Mouse (Mus musculus): ENCODE data around the gene Msh6. TPM values are rescaled to one million over a fixed set of nuclear protein-coding genes. Genes with fewer than 3 reads are reported as not detected.
"Not testable (repeated sequence)": the region's sequence is repeated elsewhere in the genome, so short reads cannot be mapped to it uniquely, and the experiment has no call there.

The Msh6 gene
- polyA plus RNA-seq, 1 experiment from 2014 or later = 30.2 TPM

DNA sequence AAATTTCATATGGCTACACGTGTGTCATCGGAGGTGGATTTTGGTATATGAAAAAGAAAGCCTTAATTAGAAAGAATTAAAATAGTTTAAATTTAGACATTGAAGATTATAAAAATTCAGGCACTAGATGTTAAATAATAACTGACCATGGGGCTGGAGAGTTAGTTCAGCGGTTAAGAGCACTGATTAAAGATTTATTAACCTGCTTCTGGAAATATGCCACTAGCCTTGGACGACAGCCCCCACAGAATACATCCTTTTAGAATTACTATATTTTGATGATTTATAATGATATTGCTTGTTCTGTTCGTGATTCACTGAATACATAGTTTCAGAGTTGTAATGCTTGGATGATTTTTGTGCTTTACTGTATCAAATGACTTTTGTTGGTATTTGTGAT is 14.9 kb upstream of the Msh6 start:
- not testable (repeated sequence) for H3K4me1 ChIP-seq (ENCODE audit: control insufficient read depth, insufficient read depth, low read length); H3K4me2 ChIP-seq (ENCODE audit: low read depth, low read length); H3K4me3 ChIP-seq (ENCODE audit: low read length); ATAC-seq; H3K27ac ChIP-seq (ENCODE audit: low read length); H3K9ac ChIP-seq (ENCODE audit: low read depth, low read length); H3K9me3 ChIP-seq (ENCODE audit: control insufficient read depth, low read length); H3K27me3 ChIP-seq (replicated peaks; ENCODE audit: control insufficient read depth, insufficient read depth, low read length); H3K36me3 ChIP-seq (ENCODE audit: control insufficient read depth, insufficient read depth, low read length)
- 88% methylated on average over 5 of the region's 5 CpGs for WGBS

DNA sequence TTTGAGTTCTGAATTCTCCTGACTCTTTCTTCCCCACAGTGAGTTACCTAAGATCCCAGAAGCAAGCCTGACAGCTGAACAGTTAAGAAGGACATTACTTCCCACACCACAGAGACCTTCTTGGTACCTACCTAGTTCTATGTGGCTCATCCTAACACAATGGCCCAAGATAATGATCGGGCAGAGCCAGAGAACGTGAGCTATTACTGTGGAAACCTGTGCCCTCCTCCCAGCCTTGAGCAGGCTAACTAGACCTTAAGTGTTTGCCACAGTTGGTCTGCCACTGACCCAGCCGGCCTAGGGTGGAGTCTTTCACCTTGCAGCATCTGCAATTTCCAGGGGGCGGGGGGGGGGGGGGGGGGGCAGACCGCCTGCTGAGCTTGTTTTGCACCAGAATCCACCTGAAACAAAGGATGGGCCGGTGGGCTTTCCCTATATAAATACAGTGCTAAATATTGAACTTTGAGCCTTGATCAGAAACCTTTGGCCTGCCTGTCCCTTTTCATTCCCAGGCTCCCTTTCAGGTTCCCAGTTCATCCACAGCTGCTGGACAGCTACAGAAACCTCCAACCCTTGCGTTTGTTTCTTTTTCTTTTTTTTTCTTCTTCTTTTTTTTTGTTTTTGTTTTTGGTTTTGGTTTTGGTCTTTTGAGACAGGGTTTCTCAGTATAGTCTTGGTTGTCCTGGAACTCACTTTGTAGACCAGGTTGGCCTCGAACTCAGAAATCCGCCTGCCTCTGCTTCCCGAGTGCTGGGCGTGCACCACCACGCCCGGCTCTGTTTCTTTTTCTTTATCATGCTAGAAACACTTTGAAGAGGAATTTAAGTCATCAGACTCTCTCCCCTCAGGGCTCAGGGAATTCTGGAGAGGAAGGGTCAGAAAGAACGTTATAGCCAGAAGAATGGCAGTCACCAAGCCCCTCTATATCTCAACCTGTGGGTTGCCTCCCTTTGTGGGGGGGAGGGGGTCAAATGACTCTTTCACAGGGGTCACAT is 11.5 kb upstream of the Msh6 start:
- no peaks in the 10 kb centered on the region for H3K27me3 ChIP-seq (replicated peaks; ENCODE audit: control insufficient read depth, insufficient read depth, low read length)
- no peak for ATAC-seq
- H3K27ac ChIP-seq (ENCODE audit: low read length) = no peak overlapping the region
- H3K9ac ChIP-seq (ENCODE audit: low read depth, low read length) = no peak overlapping the region
- H3K4me3 ChIP-seq (ENCODE audit: low read length) = no peak overlapping the region
- no peaks in the 10 kb centered on the region for H3K4me1 ChIP-seq (ENCODE audit: control insufficient read depth, insufficient read depth, low read length)
- no peaks in the 10 kb centered on the region for H3K36me3 ChIP-seq (ENCODE audit: control insufficient read depth, insufficient read depth, low read length)
- no peaks in the 10 kb centered on the region for H3K9me3 ChIP-seq (ENCODE audit: control insufficient read depth, low read length)
- WGBS = 90% methylated on average over 13 of the region's 14 CpGs
- no peak overlapping the region for H3K4me2 ChIP-seq (ENCODE audit: low read depth, low read length)

DNA sequence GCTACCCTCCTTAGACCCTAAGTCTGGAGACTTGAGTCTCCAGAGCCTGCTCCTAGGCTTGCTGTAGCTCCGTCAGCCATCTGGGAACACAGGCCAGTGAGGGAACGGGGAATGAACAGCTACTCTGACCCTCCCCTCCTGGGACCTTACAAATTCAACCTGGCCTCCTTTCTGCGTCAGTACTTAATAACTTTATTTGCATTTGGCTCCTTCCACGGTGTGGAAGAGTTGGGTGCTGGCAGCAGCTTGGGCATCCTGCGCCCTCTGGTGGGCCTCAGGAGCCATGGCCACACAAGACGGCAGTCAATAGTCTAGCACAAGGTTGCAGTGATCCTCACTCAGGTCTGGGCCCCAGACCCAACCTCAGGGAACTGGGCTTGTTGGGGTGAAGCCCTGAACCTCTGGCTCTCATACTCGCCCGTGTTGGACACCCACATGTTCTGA is 6.4 kb upstream of the Msh6 start:
- ATAC-seq = peak; percentile 80
- H3K36me3 ChIP-seq (ENCODE audit: control insufficient read depth, insufficient read depth, low read length); H3K27ac ChIP-seq (ENCODE audit: low read length); H3K4me3 ChIP-seq (ENCODE audit: low read length); H3K9ac ChIP-seq (ENCODE audit: low read depth, low read length); H3K4me2 ChIP-seq (ENCODE audit: low read depth, low read length); H3K27me3 ChIP-seq (replicated peaks; ENCODE audit: control insufficient read depth, insufficient read depth, low read length); H3K4me1 ChIP-seq (ENCODE audit: control insufficient read depth, insufficient read depth, low read length); H3K9me3 ChIP-seq (ENCODE audit: control insufficient read depth, low read length): not testable (repeated sequence)
- WGBS = 39% methylated on average over 6 of the region's 8 CpGs

DNA sequence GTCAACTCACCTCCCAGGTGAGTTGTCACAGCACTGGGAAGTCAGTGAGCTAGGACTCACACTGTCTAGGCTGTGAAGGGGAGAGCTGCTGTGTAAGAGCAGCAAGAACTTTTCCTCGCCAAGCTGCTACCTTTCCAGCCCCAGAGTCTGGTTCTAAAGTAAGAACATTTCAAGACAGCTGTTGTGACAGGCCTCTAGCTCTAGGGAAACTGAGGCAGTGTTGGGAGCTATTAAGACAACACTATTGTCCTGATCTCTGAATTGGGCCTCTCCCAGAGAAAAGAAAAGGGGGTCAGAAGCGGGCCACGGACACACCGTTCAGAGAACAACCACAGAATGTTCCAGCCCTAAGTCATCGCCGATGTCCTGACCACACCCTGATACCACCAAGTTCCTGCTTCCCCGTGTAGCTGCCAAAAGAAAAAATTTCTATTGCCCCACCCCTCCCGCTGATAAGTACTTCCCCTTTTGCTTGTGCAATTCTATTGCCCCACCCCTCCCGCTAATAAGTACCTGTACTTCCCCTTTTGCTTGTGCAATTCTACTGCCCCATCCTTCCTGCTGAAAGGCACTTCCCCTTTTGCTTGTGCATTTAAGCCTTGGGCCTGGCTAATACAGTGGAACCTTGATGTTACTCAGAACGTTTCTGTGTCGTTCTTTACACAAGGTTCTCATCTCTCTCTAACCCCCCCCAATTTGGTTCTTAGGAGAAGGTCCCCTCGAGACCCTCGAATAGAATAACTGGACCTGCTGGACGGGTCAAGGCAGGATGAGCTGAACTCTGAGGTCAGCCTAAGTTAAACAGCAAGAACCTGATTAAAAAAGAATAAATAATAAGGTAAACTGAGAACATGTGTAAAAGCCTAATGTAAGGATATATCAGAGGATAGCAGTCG is 2.9 kb upstream of the Msh6 start:
- H3K27me3 ChIP-seq (replicated peaks; ENCODE audit: control insufficient read depth, insufficient read depth, low read length); ATAC-seq; H3K9me3 ChIP-seq (ENCODE audit: control insufficient read depth, low read length); H3K4me1 ChIP-seq (ENCODE audit: control insufficient read depth, insufficient read depth, low read length); H3K36me3 ChIP-seq (ENCODE audit: control insufficient read depth, insufficient read depth, low read length); H3K4me2 ChIP-seq (ENCODE audit: low read depth, low read length); H3K27ac ChIP-seq (ENCODE audit: low read length); H3K4me3 ChIP-seq (ENCODE audit: low read length); H3K9ac ChIP-seq (ENCODE audit: low read depth, low read length): not testable (repeated sequence)
- 81% methylated on average over 15 of the region's 15 CpGs for WGBS

DNA sequence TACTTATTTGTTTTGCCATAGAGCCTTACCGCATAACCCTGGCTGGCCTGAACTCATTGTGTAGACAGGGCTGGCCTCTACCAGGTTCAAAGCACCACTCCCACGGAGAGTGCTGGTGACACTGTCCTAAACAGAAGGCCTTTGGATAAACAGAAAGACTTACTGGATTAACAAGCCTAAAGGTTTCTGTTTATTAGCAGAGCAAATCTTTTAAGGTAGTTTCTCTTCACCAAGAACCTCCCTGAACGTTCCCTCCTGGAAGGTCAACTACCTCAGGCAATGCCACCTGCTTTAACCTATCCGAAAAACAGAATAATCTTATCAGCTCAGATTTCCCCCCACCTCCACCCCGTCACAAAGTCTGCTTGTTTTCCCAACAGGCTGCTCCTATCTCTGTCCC is 2.0 kb upstream of the Msh6 start:
- Histone ChIP-seq H3K27ac (ENCODE audit: low read length) (no peak overlapping the region), H3K9ac (ENCODE audit: low read depth, low read length) (no peak overlapping the region), H3K4me1 (ENCODE audit: control insufficient read depth, insufficient read depth, low read length) (peaks cover 9% of the 10 kb centered on the region; the same call in 1 of the 2 replicates), H3K27me3 (replicated peaks; ENCODE audit: control insufficient read depth, insufficient read depth, low read length) (no peaks in the 10 kb centered on the region), H3K9me3 (ENCODE audit: control insufficient read depth, low read length) (no peaks in the 10 kb centered on the region), H3K36me3 (ENCODE audit: control insufficient read depth, insufficient read depth, low read length) (no peaks in the 10 kb centered on the region; the same call in 1 of the 2 replicates), H3K4me2 (ENCODE audit: low read depth, low read length) (no peak overlapping the region), H3K4me3 (ENCODE audit: low read length) (no peak overlapping the region)
- WGBS = 51% methylated on average over 5 of the region's 5 CpGs
- no peak for ATAC-seq

DNA sequence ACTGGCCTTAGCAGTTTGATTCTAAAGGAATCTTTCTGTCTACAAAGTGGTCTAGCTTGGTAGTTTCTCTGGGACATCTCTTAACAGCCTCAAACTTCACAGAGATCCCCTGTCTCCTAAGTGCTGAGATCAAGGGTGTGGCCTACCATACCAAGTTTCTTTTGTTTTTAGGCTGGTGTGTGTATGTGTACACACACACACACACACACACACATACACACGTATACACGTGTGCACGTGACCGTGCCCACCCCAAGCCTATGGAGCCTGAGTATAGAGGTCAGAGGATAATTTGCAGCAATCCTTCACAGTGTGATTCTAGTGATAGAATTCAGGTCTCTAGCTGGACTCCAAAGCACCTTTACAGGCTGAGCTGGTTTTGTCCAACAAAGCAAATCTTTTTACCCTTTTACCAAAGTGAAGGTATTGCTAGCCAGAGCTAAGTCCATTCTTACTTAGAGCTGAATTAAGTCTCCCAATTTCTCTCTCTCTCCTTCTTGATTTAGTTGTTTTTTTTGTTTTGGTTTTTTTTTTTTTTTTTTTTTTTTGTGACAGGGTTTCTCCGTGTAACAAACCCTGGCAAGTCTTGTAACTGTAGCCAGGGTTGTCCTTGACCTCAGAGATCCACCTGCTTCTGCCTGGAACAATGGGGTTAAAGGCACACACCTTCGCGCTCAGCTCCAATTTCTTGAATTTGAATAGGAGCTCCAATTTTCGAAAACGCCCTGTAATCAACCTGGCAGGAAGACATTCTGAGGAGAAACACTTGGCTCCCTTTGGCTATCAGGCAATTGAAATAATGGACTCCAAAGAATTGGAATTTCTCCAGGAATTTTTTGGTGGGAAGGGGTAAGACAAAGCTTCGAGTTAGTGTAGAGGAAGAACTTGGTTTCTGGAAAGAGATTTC is 1.3 kb upstream of the Msh6 start:
- Histone ChIP-seq H3K4me1 (ENCODE audit: control insufficient read depth, insufficient read depth, low read length) (peaks cover 13% of the 10 kb centered on the region), H3K9me3 (ENCODE audit: control insufficient read depth, low read length) (no peaks in the 10 kb centered on the region), H3K9ac (ENCODE audit: low read depth, low read length) (no peak overlapping the region), H3K36me3 (ENCODE audit: control insufficient read depth, insufficient read depth, low read length) (no peaks in the 10 kb centered on the region; the same call in 1 of the 2 replicates), H3K4me2 (ENCODE audit: low read depth, low read length) (peak overlapping the region; percentile 68; the same call in 1 of the 2 replicates), H3K4me3 (ENCODE audit: low read length) (no peak overlapping the region), H3K27me3 (replicated peaks; ENCODE audit: control insufficient read depth, insufficient read depth, low read length) (no peaks in the 10 kb centered on the region), H3K27ac (ENCODE audit: low read length) (no peak overlapping the region)
- WGBS = 70% methylated on average over 10 of the region's 10 CpGs
- ATAC-seq = no peak

DNA sequence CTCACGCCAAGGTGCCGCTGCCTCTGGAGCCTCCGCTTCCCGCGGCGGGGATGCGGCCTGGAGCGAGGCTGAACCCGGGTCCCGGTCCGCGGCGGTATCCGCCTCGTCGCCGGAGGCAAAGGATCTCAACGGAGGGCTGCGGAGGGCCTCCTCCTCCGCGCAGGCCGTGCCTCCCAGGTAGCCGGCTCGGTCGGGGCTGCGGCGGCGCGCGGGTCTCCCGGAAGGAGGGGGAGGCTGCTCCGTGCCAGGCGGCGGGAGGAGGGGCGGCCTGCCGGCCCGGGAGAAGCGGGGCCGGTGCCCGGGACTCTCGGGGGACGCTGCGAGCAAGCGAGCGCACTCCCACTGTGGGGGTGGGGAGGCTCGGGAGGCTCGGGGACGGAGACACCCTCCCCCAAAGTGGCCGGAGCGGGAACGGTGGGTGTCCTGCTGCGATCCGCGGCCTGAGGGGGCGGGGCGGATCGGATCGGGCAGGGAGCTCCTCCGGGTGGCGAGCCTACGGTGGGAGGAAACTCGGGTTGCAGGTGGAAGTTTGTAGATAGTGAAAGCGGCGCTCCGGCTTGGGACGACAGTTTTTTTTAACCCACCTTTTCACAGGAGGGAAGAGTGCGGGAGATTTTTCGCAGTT is 479 bp downstream of the Msh6 start:
- peak overlapping the region; percentile 65 for H3K4me2 ChIP-seq (ENCODE audit: low read depth, low read length)
- H3K4me3 ChIP-seq (ENCODE audit: low read length) = peak overlapping the region; percentile 97
- no peaks in the 10 kb centered on the region; the same call in 1 of the 2 replicates for H3K36me3 ChIP-seq (ENCODE audit: control insufficient read depth, insufficient read depth, low read length)
- no peaks in the 10 kb centered on the region for H3K9me3 ChIP-seq (ENCODE audit: control insufficient read depth, low read length)
- under 1% methylated on average over 58 of the region's 68 CpGs for WGBS
- H3K9ac ChIP-seq (ENCODE audit: low read depth, low read length) = peak overlapping the region; percentile 90
- peak; percentile 75 for ATAC-seq
- H3K4me1 ChIP-seq (ENCODE audit: control insufficient read depth, insufficient read depth, low read length) = peaks cover 13% of the 10 kb centered on the region
- H3K27me3 ChIP-seq (replicated peaks; ENCODE audit: control insufficient read depth, insufficient read depth, low read length) = no peaks in the 10 kb centered on the region
- peak overlapping the region; percentile 89 for H3K27ac ChIP-seq (ENCODE audit: low read length)

DNA sequence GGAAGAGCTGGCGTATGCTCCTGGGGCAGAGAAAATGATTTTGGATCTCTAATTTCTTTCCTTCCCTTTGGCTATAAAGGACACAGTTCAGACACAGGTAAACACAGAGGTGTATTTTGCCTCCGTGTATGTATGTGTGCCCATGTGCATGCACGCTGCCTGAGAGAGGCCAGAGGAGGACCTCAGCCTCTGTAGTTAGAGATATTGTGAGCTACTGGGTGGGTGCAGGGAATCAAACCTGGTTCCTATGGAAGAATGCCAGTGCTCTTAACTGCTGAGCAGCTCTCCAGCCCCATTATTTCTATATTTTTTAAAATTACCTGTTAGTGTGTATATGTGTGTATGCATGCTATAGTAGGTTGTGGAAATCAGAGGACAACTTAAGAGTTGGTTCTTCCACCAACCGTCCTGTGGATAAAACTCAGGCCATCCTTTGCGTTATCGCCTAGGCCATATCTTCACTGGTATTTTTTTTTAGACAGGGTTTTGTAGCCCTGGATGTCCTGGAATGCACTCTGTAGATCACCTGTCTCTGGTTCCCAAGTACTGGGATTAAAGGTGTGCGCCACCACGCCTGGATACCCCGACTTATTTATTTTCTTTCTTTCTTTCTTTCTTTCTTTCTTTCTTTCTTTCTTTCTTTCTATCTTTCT is 1.4 kb downstream of the Msh6 start:
- Histone ChIP-seq H3K4me1 (ENCODE audit: control insufficient read depth, insufficient read depth, low read length) (peaks cover 13% of the 10 kb centered on the region), H3K9me3 (ENCODE audit: control insufficient read depth, low read length) (no peaks in the 10 kb centered on the region), H3K4me3 (ENCODE audit: low read length) (peak overlapping the region; percentile 97), H3K27ac (ENCODE audit: low read length) (no peak overlapping the region), H3K36me3 (ENCODE audit: control insufficient read depth, insufficient read depth, low read length) (no peaks in the 10 kb centered on the region; the same call in 1 of the 2 replicates), H3K27me3 (replicated peaks; ENCODE audit: control insufficient read depth, insufficient read depth, low read length) (no peaks in the 10 kb centered on the region), H3K9ac (ENCODE audit: low read depth, low read length) (peak overlapping the region; percentile 90; the same call in 1 of the 2 replicates), H3K4me2 (ENCODE audit: low read depth, low read length) (peak overlapping the region; percentile 65)
- WGBS = 67% methylated on average over 9 of the region's 9 CpGs
- ATAC-seq = no peak

All from intestine, embryonic 16.5 days (tissue).